ENCODE assay signal across 8 mouse cellular contexts in genomic region chr7:49778114-49778901, GRCm38 (mm10). TPM values are rescaled to one million over a fixed set of nuclear protein-coding genes. Genes with fewer than 3 reads are reported as not detected.
DNase-seq lines count a peak whose midpoint lies in the region; ATAC-seq lines count a peak whose summit lies in the region.

TSS of gene Prmt3 (plus strand) at chr7:49778346.

- under 1% methylated on average over 84 of the region's 92 CpGs for WGBS in hindbrain, embryonic 11.5 days

- peak within 1 kb of the TSS; percentile 53 for H3K27ac ChIP-seq in hindbrain, embryonic 11.5 days (ENCODE audit: low read depth, low read length)

- H3K27me3 ChIP-seq in hindbrain, embryonic 11.5 days (ENCODE audit: control insufficient read depth, insufficient read depth, low read length), result no peaks in the 10 kb centered on the region

- peak within 1 kb of the TSS; percentile 90 for H3K4me2 ChIP-seq in hindbrain, embryonic 11.5 days (replicated peaks; ENCODE audit: low read depth, low read length)

- peak within 1 kb of the TSS; percentile 76 for H3K4me3 ChIP-seq in hindbrain, embryonic 11.5 days (ENCODE audit: low read depth, low read length)

- peak; percentile 76 for DNase-seq in MEL-GATA-1-ER (ENCODE audit: extremely low read depth, low read depth)
- DNase-seq in cerebellum, adult 8-10 months, result peak; percentile 98
- peak; percentile 99 for DNase-seq in hindbrain, embryonic 11.5 days (ENCODE audit: low spot score)
- peak; percentile 99 for DNase-seq in layer of hippocampus, postnatal 10 days (ENCODE audit: low spot score in 2 of 2)
- peak; percentile 98 for DNase-seq in lung, postnatal 10 days
- peak; percentile 98 for DNase-seq in ovary, postnatal 36 days (ENCODE audit: low spot score)
- DNase-seq in thymus, postnatal 25 days, result peak; percentile 99

- peak; percentile 88 for ATAC-seq in frontal cortex, adult (ENCODE audit: low TSS enrichment)
- ATAC-seq in hindbrain, embryonic 11.5 days (ENCODE audit: low FRiP score), result peak; percentile 96

- H3K9ac ChIP-seq in hindbrain, embryonic 11.5 days (ENCODE audit: low read depth, low read length), result peak within 1 kb of the TSS; percentile 68

- no peaks in the 10 kb centered on the region for H3K9me3 ChIP-seq in hindbrain, embryonic 11.5 days (ENCODE audit: control insufficient read depth, low read length)

- no peaks in the 10 kb centered on the region for H3K36me3 ChIP-seq in hindbrain, embryonic 11.5 days (ENCODE audit: control insufficient read depth, insufficient read depth, low read length)

- no peaks in the 10 kb centered on the region for H3K4me1 ChIP-seq in hindbrain, embryonic 11.5 days (replicated peaks; ENCODE audit: control insufficient read depth, insufficient read depth, low read length)

RNA-seq across cellular contexts. Expression of gene Prmt3, which starts in this region (rescaled TPM):
- 53.5 and 56.8 TPM in 2 replicates for polyA plus RNA-seq in hindbrain, embryonic 11.5 days (2014; fragmentation: Nextera tagmentation; extraction: Ambion mirVana)
- 10 to 100 TPM; 35.3 to 40.6 TPM for total RNA-seq in layer of hippocampus, postnatal 10 days (2021)

Comparison
In these comparisons a context has a peak if more than half of its experiments do, and no peak if none do; other contexts are left out.
1. Peak in every context shown above with its lines: DNase-seq, ATAC-seq, H3K4me3 ChIP-seq and H3K27ac ChIP-seq.